Mouse (Mus musculus) embryonic facial prominence, embryonic 14.5 days (tissue): Measurements from ENCODE around the gene Fads2. TPM values are rescaled to one million over a fixed set of nuclear protein-coding genes. Genes with fewer than 3 reads are reported as not detected.

Experiments
- ATAC-seq: fragments of 200-750 bp; cut with Nextera tagmentation; 2 replicates; pipeline ENCODE4 v1.8.0; 2017; ENCODE audit warnings: low read depth, moderate number of reproducible peaks, moderate TSS enrichment
- DNase-seq: peaks from one replicate; pipeline ENCODE4 v3.0.0-alpha.2; 2015; ENCODE audit warnings: low spot score
- H3K27ac ChIP-seq: fragments of 300-500 bp; sonication (generic); replicated peaks from 2 replicates; pipeline ENCODE4 v1.5.1; 2014; ENCODE audit warnings: low read depth, mild to moderate bottlenecking, low read length, moderate library complexity
- H3K27me3 ChIP-seq: fragments of 300-500 bp; sonication (generic); replicated peaks from 2 replicates; pipeline ENCODE4 v1.6.1; 2014; ENCODE audit warnings: low read length; ENCODE audit not compliant: control insufficient read depth, insufficient read depth
- H3K36me3 ChIP-seq: fragments of 300-500 bp; sonication (generic); 2 replicates; pipeline ENCODE4 v1.6.1; 2014; ENCODE audit warnings: low read length, mixed read lengths; ENCODE audit not compliant: control insufficient read depth, insufficient read depth
- H3K4me1 ChIP-seq: fragments of 300-500 bp; sonication (generic); 2 replicates; pipeline ENCODE4 v1.6.1; 2014; ENCODE audit warnings: antibody characterized with exemption, low read length; ENCODE audit not compliant: control insufficient read depth, insufficient read depth
- H3K4me2 ChIP-seq: fragments of 300-500 bp; sonication (generic); 2 replicates; pipeline ENCODE4 v1.6.1; 2014; ENCODE audit warnings: low read depth, mild to moderate bottlenecking, low read length, moderate library complexity, mixed read lengths
- H3K4me3 ChIP-seq: fragments of 300-500 bp; sonication (generic); 2 replicates; pipeline ENCODE4 v1.5.1; 2014; ENCODE audit warnings: low read depth, mild to moderate bottlenecking, low read length
- H3K9ac ChIP-seq: fragments of 300-500 bp; sonication (generic); 2 replicates; pipeline ENCODE4 v1.6.1; 2014; ENCODE audit warnings: low read depth, mild to moderate bottlenecking, low read length, moderate library complexity, mixed read lengths
- H3K9me3 ChIP-seq: fragments of 300-500 bp; sonication (generic); 2 replicates; pipeline ENCODE4 v1.6.1; 2016; ENCODE audit warnings: low read length; ENCODE audit not compliant: control insufficient read depth
- WGBS: fragments of 180-500 bp; shearing (Covaris S2); extraction: QIAGEN DNeasy Blood & Tissue Kit; methylation state at CpG from one replicate; pipeline ENCODE4 v1.1.7; 2014; 5-methylcytosine and 5-hydroxymethylcytosine counted together
- polyA plus RNA-seq: library from polyadenylated mRNA; unstranded; fragments of >200 nt; fragmentation: Nextera tagmentation; extraction: Ambion mirVana; gene quantifications from 2 replicates; pipeline ENCODE4 v1.2.1, GENCODE M21; 2014

Fads2 gene
- polyA plus RNA-seq, 1 experiment from 2014 or later: 23.4 TPM

GRCm38 (mm10) chr19:10046346-10046745, 55.2 kb downstream of the Fads2 start:
- ATAC-seq: no peak
- no peaks in the 10 kb centered on the region for H3K36me3 ChIP-seq
- H3K27ac ChIP-seq: no peak overlapping the region
- 62% methylated on average over 4 of the region's 4 CpGs for WGBS
- H3K9ac ChIP-seq: no peak overlapping the region
- H3K4me3 ChIP-seq: no peak overlapping the region
- peaks cover 8% of the 10 kb centered on the region for H3K4me1 ChIP-seq
- H3K4me2 ChIP-seq: no peak overlapping the region
- H3K27me3 ChIP-seq: no peaks in the 10 kb centered on the region
- no peak for DNase-seq
- H3K9me3 ChIP-seq: no peaks in the 10 kb centered on the region

- Histone ChIP-seq H3K4me2 (no peak overlapping the region), H3K4me1 (peaks cover 8% of the 10 kb centered on the region), H3K36me3 (no peaks in the 10 kb centered on the region), H3K4me3 (no peak overlapping the region), H3K27ac (no peak overlapping the region), H3K9me3 (no peaks in the 10 kb centered on the region), H3K27me3 (no peaks in the 10 kb centered on the region), H3K9ac (no peak overlapping the region)
- no peak for ATAC-seq
- DNase-seq: no peak
- WGBS: 74% methylated on average over 2 of the region's 2 CpGs
These were observed 55.8 kb downstream of the Fads2 start for GRCm38 (mm10) chr19:10045707-10046106.

- DNase-seq: no peak
- H3K4me3 ChIP-seq: no peak overlapping the region
- H3K4me2 ChIP-seq: no peak overlapping the region
- H3K4me1 ChIP-seq: peaks cover 13% of the 10 kb centered on the region
- ATAC-seq: no peak
- H3K27me3 ChIP-seq: no peaks in the 10 kb centered on the region
- H3K27ac ChIP-seq: no peak overlapping the region
- no peaks in the 10 kb centered on the region for H3K36me3 ChIP-seq
- H3K9ac ChIP-seq: no peak overlapping the region
- H3K9me3 ChIP-seq: no peaks in the 10 kb centered on the region
These were observed 57.9 kb downstream of the Fads2 start for GRCm38 (mm10) chr19:10043643-10044042.

- Histone ChIP-seq H3K4me2 (peak overlapping the region; percentile 86), H3K4me3 (no peak overlapping the region; the same call in 1 of the 2 replicates), H3K4me1 (peaks cover 16% of the 10 kb centered on the region), H3K9me3 (no peaks in the 10 kb centered on the region), H3K36me3 (no peaks in the 10 kb centered on the region), H3K9ac (no peak overlapping the region; the same call in 1 of the 2 replicates), H3K27me3 (no peaks in the 10 kb centered on the region), H3K27ac (no peak overlapping the region)
- DNase-seq (no peak), ATAC-seq (no peak)
- 83% methylated on average over 3 of the region's 4 CpGs for WGBS
These were observed 58.7 kb downstream of the Fads2 start for GRCm38 (mm10) chr19:10042816-10043215.

- Histone ChIP-seq H3K9me3 (no peaks in the 10 kb centered on the region), H3K4me1 (peaks cover 16% of the 10 kb centered on the region), H3K27me3 (no peaks in the 10 kb centered on the region), H3K36me3 (no peaks in the 10 kb centered on the region), H3K4me3 (peak overlapping the region; percentile 68), H3K27ac (no peak overlapping the region), H3K4me2 (peak overlapping the region; percentile 86), H3K9ac (peak overlapping the region; percentile 73)
- no peak for ATAC-seq
- WGBS: 48% methylated on average over 6 of the region's 6 CpGs
- DNase-seq: no peak
These were observed 59.3 kb downstream of the Fads2 start for GRCm38 (mm10) chr19:10042232-10042631.

- H3K27ac ChIP-seq: peak within 1 kb of the TSS; percentile 44
- H3K9me3 ChIP-seq: no peaks in the 10 kb centered on the region
- peak within 1 kb of the TSS; percentile 68 for H3K4me3 ChIP-seq
- no peaks in the 10 kb centered on the region for H3K27me3 ChIP-seq
- ATAC-seq: peak; percentile 92
- H3K4me1 ChIP-seq: peaks cover 16% of the 10 kb centered on the region
- WGBS: under 1% methylated on average over 30 of the region's 69 CpGs
- peak within 1 kb of the TSS; percentile 73 for H3K9ac ChIP-seq
- peak; percentile 90 for DNase-seq
- H3K36me3 ChIP-seq: no peaks in the 10 kb centered on the region
- peak within 1 kb of the TSS; percentile 86 for H3K4me2 ChIP-seq
These were observed 60.0 kb downstream of the Fads2 start, which contains the start of gene Fads3 for GRCm38 (mm10) chr19:10041388-10042148. Fads3 (plus strand) TSS chr19:10041569.

GRCm38 (mm10) chr19:10040866-10041387, 60.6 kb downstream of the Fads2 start:
- H3K9me3 ChIP-seq: no peaks in the 10 kb centered on the region
- H3K36me3 ChIP-seq: no peaks in the 10 kb centered on the region; the same call in 1 of the 2 replicates
- H3K4me2 ChIP-seq: peak overlapping the region; percentile 86
- ATAC-seq (no peak), DNase-seq (no peak)
- H3K4me1 ChIP-seq: peaks cover 16% of the 10 kb centered on the region
- peak overlapping the region; percentile 73 for H3K9ac ChIP-seq
- peak overlapping the region; percentile 68 for H3K4me3 ChIP-seq
- H3K27ac ChIP-seq: peak overlapping the region; percentile 44
- 10% methylated on average over 14 of the region's 20 CpGs for WGBS
- no peaks in the 10 kb centered on the region for H3K27me3 ChIP-seq

- Histone ChIP-seq H3K9ac (no peak overlapping the region), H3K9me3 (no peaks in the 10 kb centered on the region), H3K27ac (no peak overlapping the region), H3K4me3 (no peak overlapping the region), H3K27me3 (no peaks in the 10 kb centered on the region), H3K4me1 (peaks cover 16% of the 10 kb centered on the region), H3K36me3 (peaks cover 8% of the 10 kb centered on the region; the same call in 1 of the 2 replicates), H3K4me2 (no peak overlapping the region)
- 90% methylated on average over 2 of the region's 2 CpGs for WGBS
- DNase-seq (peak; percentile 5), ATAC-seq (no peak)
These were observed 61.9 kb downstream of the Fads2 start for GRCm38 (mm10) chr19:10039615-10040014.
